Mouse (Mus musculus) telencephalon, adult 2 months (tissue): ENCODE results near the gene Mycbp2.

Experiments used
- DNase-seq: peaks from one replicate; pipeline ENCODE4 v3.0.0-alpha.2; 2011; ENCODE audit warnings: low read depth, low spot score

Mycbp2 gene

GRCm38 (mm10) chr14:103346729-103347505 lies at the start of gene Mycbp2:
Mycbp2 (minus strand) TSS chr14:103346814.
- DNase-seq: peak; percentile 92

- no peak for DNase-seq
Observed at GRCm38 (mm10) chr14:103392391-103392790, 45.8 kb upstream of the Mycbp2 start.

DNA sequence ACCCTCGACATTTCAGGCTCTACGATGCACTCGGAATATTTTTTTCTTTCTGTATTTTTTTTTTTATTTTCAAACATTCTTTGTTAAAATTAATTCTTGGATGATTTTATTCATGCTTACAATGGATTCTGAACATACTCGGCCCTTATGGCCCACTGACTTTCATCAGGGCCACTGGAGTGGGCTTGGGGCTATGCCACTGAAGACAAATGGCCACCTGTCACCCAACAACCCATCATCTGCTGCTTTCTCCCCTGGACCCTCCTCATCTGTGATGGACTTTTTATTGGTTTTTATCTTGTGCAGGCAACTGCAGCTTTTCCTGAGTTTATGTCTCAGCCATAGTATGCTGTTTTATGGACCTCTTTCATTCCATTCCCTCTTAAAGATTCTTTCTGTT lies 40.8 kb upstream of the Mycbp2 start:
- no peak for DNase-seq

- no peak for DNase-seq
Observed at GRCm38 (mm10) chr14:103386871-103387270, 40.3 kb upstream of the Mycbp2 start.

GRCm38 (mm10) chr14:103385084-103385610 lies 38.5 kb upstream of the Mycbp2 start:
- DNase-seq: no peak

- DNase-seq: no peak
Observed at GRCm38 (mm10) chr14:103378703-103379102, 32.1 kb upstream of the Mycbp2 start.

- DNase-seq: no peak
Observed at GRCm38 (mm10) chr14:103376765-103377164, 30.2 kb upstream of the Mycbp2 start.

GRCm38 (mm10) chr14:103375523-103375922 lies 28.9 kb upstream of the Mycbp2 start:
- no peak for DNase-seq

GRCm38 (mm10) chr14:103363199-103363598 lies 16.6 kb upstream of the Mycbp2 start:
- DNase-seq: no peak

GRCm38 (mm10) chr14:103356066-103356465 lies 9.5 kb upstream of the Mycbp2 start:
- DNase-seq: no peak

DNA sequence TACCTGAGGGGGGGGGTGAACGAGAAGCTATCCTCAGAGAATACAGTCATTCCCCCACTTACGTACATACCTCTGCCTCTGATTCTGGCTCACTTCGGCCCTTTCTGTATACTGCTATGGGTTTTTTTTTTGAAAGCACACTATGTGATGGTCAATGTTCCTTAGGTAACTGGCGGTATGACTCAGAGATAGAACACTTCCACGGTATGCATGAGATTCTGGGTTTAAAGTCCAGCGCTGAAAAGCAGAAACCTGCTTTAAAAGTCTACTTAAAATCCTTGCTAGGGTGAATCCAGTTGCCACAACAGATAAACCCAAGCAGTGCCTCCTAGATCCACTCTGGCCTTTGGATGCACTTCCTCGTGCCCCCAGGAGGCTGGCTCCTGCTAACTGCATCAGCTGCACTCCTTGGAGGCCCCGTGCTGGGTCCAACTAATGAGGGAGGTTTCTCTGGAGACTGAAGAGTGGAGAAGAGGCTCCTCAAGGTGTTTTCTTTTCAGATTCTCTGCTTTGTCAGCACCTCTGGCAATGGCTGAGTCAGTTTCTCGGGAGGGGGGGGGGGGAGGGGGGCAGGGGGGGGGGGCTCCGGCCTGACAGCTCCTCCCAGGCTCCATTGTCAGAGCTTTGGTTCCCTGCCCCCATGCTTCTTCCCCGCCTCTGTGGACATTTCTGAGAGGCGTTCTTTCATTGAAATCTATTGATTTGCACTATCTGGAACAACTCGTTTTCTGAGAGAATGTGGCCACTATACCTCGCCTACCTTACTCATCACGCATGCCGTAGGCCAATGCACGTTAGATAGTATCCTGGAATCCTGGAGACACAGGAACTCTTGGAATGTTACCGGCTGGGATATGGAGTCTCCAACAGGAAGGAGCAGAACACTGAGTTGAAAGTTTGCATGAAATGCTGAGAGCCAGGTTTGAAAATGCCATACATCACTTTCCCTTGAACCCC lies 8.1 kb upstream of the Mycbp2 start:
- DNase-seq: no peak

GRCm38 (mm10) chr14:103345858-103346728 lies 521 bp downstream of the Mycbp2 start:
- DNase-seq: no peak

- DNase-seq: no peak
Observed at GRCm38 (mm10) chr14:103345486-103345857, 1.1 kb downstream of the Mycbp2 start.

DNA sequence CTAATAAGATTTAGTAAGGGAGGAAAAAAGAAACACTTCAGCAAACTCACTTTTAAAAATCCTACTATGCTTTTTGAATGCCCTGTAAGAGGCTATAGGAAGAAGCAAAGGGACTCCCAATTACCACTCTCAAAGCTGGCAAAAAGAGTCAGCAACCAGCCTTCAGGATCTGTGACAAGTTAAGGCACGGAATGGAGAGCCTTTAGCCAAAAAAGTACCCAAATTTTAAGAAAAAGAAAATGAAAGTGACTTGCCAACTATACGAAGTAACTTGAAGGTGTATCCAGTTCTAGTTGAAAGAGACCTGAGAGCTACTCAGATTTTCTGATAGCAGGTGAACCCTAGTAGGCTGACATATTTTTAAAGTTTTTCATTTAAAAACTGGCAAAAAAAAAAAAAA lies 1.6 kb downstream of the Mycbp2 start:
- no peak for DNase-seq

DNA sequence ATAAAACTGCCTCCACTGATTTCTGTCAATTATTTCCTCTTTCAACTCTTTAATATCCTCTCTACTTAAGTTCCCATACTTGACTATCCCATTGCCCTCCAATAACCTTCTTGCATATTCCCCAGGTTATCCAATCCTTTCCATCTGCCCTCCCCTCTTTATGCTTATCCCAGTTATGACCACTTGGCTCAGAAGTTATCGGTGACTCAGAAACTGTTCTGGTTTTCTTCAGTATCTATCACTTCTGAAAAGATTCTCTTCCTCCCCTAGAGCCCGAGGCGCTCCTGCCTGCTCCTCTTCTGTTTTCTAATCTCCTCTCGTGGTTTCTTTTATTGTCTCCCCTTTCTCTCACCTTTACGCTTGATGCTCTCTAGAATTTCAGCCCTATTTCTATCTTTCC lies 2.8 kb downstream of the Mycbp2 start:
- DNase-seq: no peak

GRCm38 (mm10) chr14:103341385-103342294 lies 5.0 kb downstream of the Mycbp2 start:
- DNase-seq: no peak

GRCm38 (mm10) chr14:103312926-103313325 lies 33.7 kb downstream of the Mycbp2 start:
- DNase-seq: no peak

GRCm38 (mm10) chr14:103296227-103296626 lies 50.4 kb downstream of the Mycbp2 start:
- DNase-seq: no peak

- no peak for DNase-seq
Observed at GRCm38 (mm10) chr14:103286650-103287049, 60.0 kb downstream of the Mycbp2 start.

GRCm38 (mm10) chr14:103276667-103277066 lies 69.9 kb downstream of the Mycbp2 start:
- no peak for DNase-seq
